Comparison of ENCODE assay signal across 22 mouse cellular contexts in the genomic region with DNA sequence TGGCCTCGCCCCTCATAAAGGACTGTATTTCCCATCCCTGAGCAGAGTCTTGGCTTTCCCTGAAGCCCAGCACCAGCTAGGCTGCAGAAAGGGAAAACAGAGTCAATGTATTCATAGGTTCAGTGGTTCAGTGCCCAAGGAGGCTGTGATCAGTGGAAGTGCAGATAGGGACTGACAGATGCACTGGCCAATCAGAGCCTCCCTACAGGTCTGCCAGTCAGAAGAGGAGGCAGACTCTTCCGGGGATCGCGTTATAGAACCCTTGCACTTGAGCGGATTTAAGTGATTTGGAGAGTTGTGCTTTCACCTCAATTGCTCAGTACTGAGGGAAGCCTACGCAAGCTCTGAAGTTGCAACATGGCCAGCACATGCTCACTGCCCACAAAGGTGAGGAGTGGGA.
A peak's percentile ranks its signal among the peaks of the same experiment; 100 is the strongest.
DNase-seq lines count a peak whose midpoint lies in the region; ATAC-seq and TF ChIP-seq lines count a peak whose summit lies in the region.
"Had no signal": no experiment of that assay in that cellular context is flagged by ENCODE, and none has a peak within 500 bp of the region (broad histone marks: within the 10 kb centered on the region; RNA-seq: fewer than 3 reads in every experiment).

No protein-coding gene starts in this region.

- H3K9ac ChIP-seq in neural tube, embryonic 15.5 days (replicated peaks) = no peak overlapping the region
- H3K9ac ChIP-seq: forebrain, embryonic 15.5 days; hindbrain, embryonic 13.5 days had no signal

- H3K27me3 ChIP-seq in E14TG2a.4 (ENCODE audit: insufficient read depth, low read length) = no peaks in the 10 kb centered on the region
- H3K27me3 ChIP-seq in neural tube, embryonic 15.5 days (replicated peaks) = no peaks in the 10 kb centered on the region
- H3K27me3 ChIP-seq: forebrain, embryonic 15.5 days; hindbrain, embryonic 13.5 days; Patski had no signal

- H3K4me3 ChIP-seq in E14TG2a.4 (replicated peaks; ENCODE audit: low read length) = peak overlapping the region; percentile 58
- H3K4me3 ChIP-seq in neural tube, embryonic 15.5 days (replicated peaks) = no peak overlapping the region
- H3K4me3 ChIP-seq: embryonic facial prominence, embryonic 10.5 days; forebrain, embryonic 15.5 days; heart, embryonic 10.5 days; hindbrain, embryonic 13.5 days had no signal

- no peaks in the 10 kb centered on the region for H3K9me3 ChIP-seq in E14TG2a.4 (ENCODE audit: low read length)
- peaks cover 6% of the 10 kb centered on the region; the same call in 1 of the 2 replicates for H3K9me3 ChIP-seq in neural tube, embryonic 15.5 days (replicated peaks)

- ATAC-seq in neural tube, embryonic 15.5 days (ENCODE audit: low FRiP score) = no peak
- ATAC-seq: CD4-positive, CD25-positive, alpha-beta regulatory T cell, adult 4 months; forebrain, embryonic 15.5 days; hindbrain, postnatal 0 days; Patski had no signal

- no peak overlapping the region for H3K4me2 ChIP-seq in neural tube, embryonic 15.5 days
- H3K4me2 ChIP-seq: forebrain, embryonic 15.5 days; hindbrain, embryonic 13.5 days had no signal

- 80% methylated on average over 6 of the region's 6 CpGs for WGBS in neural tube, embryonic 15.5 days

- DNase-seq in 3134 (ENCODE audit: extremely low read depth, insufficient read length, low spot score) (peak; percentile 68), MN1 (ENCODE audit: low spot score) (peak; percentile 4), ZHBTc4 (ENCODE audit: low read depth, low spot score) (peak; percentile 68)
- no peak for DNase-seq in cerebellum, adult 11-12 months
- DNase-seq in adrenal gland, postnatal 14 days = no peak
- DNase-seq: adrenal gland, postnatal 25 days; B cell, adult 2 months; cerebellum, adult 2 months; cerebellum, postnatal 10 days; heart, adult 18-20 months; heart, postnatal 10 days; kidney, adult 11 months had no signal

- no peak overlapping the region for H3K27ac ChIP-seq in neural tube, embryonic 15.5 days (replicated peaks)
- H3K27ac ChIP-seq: embryonic facial prominence, embryonic 10.5 days; forebrain, embryonic 15.5 days; heart, embryonic 10.5 days; hindbrain, embryonic 13.5 days; hindbrain, postnatal 0 days had no signal

- H3K36me3 ChIP-seq in E14TG2a.4 (ENCODE audit: insufficient read depth, low read length) = no peaks in the 10 kb centered on the region
- no peaks in the 10 kb centered on the region for H3K36me3 ChIP-seq in neural tube, embryonic 15.5 days
- H3K36me3 ChIP-seq: embryonic facial prominence, embryonic 10.5 days; forebrain, embryonic 15.5 days; G1E; heart, embryonic 10.5 days; hindbrain, embryonic 13.5 days had no signal

- H3K4me1 ChIP-seq in E14TG2a.4 (replicated peaks; ENCODE audit: low read depth, low read length) = peaks cover 3% of the 10 kb centered on the region; the same call in 1 of the 2 replicates
- H3K4me1 ChIP-seq in neural tube, embryonic 15.5 days = no peaks in the 10 kb centered on the region
- H3K4me1 ChIP-seq: embryonic facial prominence, embryonic 10.5 days; forebrain, embryonic 15.5 days; heart, embryonic 10.5 days; hindbrain, embryonic 13.5 days had no signal

- no peak for TF ChIP-seq CTCF in E14TG2a.4 (conservative IDR thresholded peaks at IDR 0.05; ENCODE audit: low read length)

Comparison
In these comparisons a context has a peak if more than half of its experiments do, and no peak if none do; other contexts are left out.
1. DNase-seq: peak in 3134 (single experiment), MN1 (single experiment) and ZHBTc4 (single experiment); none in cerebellum, adult 11-12 months (single experiment) and adrenal gland, postnatal 14 days (single experiment).